Mouse (Mus musculus) right cerebral cortex, adult 2 months (tissue): ENCODE data around the gene Lypd3.
"Not testable (repeated sequence)": the region's sequence is repeated elsewhere in the genome, so short reads cannot be mapped to it uniquely, and the experiment has no call there.

Source experiments
- DNase-seq, 2 experiments: peaks; one replicate each; pipeline ENCODE4 v3.0.0; 2021 to 2022; ENCODE audit warnings: low spot score in 2 of 2

The Lypd3 gene

GRCm38 (mm10) chr7:24612308-24612910, 23.9 kb upstream of the Lypd3 start:
- no peak for DNase-seq

GRCm38 (mm10) chr7:24614816-24615215, 21.5 kb upstream of the Lypd3 start:
- DNase-seq: no peak

- DNase-seq: no peak
These were observed 18.6 kb upstream of the Lypd3 start for GRCm38 (mm10) chr7:24617763-24618162.

- DNase-seq: not testable (repeated sequence)
These were observed 18.0 kb upstream of the Lypd3 start for GRCm38 (mm10) chr7:24618374-24618773.

- no peak for DNase-seq
These were observed 16.5 kb upstream of the Lypd3 start for GRCm38 (mm10) chr7:24619671-24620397.

- DNase-seq: no peak
These were observed 15.2 kb upstream of the Lypd3 start for GRCm38 (mm10) chr7:24621193-24621592.

GRCm38 (mm10) chr7:24622967-24623366, 13.4 kb upstream of the Lypd3 start:
- DNase-seq: no peak

GRCm38 (mm10) chr7:24628685-24629610, 7.4 kb upstream of the Lypd3 start:
- peak; percentile 12 to 28 for DNase-seq

GRCm38 (mm10) chr7:24629672-24630071, 6.7 kb upstream of the Lypd3 start:
- no peak for DNase-seq

GRCm38 (mm10) chr7:24630116-24630880, 6.1 kb upstream of the Lypd3 start:
- no peak for DNase-seq

- no peak for DNase-seq
These were observed 696 bp downstream of the Lypd3 start for GRCm38 (mm10) chr7:24637046-24637445.

GRCm38 (mm10) chr7:24638026-24638856, 1.9 kb downstream of the Lypd3 start:
- DNase-seq: no peak

GRCm38 (mm10) chr7:24640450-24640849, 4.1 kb downstream of the Lypd3 start:
- no peak for DNase-seq

GRCm38 (mm10) chr7:24642491-24642890, 6.1 kb downstream of the Lypd3 start:
- peak in 1 of 2 experiments; percentile 40 for DNase-seq

GRCm38 (mm10) chr7:24644492-24644891, 8.1 kb downstream of the Lypd3 start:
- no peak for DNase-seq

- no peak for DNase-seq
These were observed 8.6 kb downstream of the Lypd3 start for GRCm38 (mm10) chr7:24644996-24645395.

- DNase-seq: no peak
These were observed 10.1 kb downstream of the Lypd3 start for GRCm38 (mm10) chr7:24646486-24646885.

GRCm38 (mm10) chr7:24653681-24654080, 17.3 kb downstream of the Lypd3 start:
- DNase-seq: peak; percentile 22 to 34

- DNase-seq: no peak
These were observed 23.5 kb downstream of the Lypd3 start for GRCm38 (mm10) chr7:24659737-24660357.
